Mouse (Mus musculus) liver, adult 2 months (tissue): Measurements from ENCODE around the gene Jak3.

Experiments used
- CTCF ChIP-seq: fragments of 200-500 bp; IDR thresholded peaks from 2 replicates; pipeline ENCODE4 v1.5.1; 2011; ENCODE audit warnings: low read depth, low read length, control low read depth
- POLR2A ChIP-seq: fragments of 200-500 bp; IDR thresholded peaks from 2 replicates; pipeline ENCODE4 v1.6.1; 2011; ENCODE audit warnings: low read length, control low read depth; ENCODE audit not compliant: insufficient read depth; ENCODE audit errors: extremely low read depth

DNA sequence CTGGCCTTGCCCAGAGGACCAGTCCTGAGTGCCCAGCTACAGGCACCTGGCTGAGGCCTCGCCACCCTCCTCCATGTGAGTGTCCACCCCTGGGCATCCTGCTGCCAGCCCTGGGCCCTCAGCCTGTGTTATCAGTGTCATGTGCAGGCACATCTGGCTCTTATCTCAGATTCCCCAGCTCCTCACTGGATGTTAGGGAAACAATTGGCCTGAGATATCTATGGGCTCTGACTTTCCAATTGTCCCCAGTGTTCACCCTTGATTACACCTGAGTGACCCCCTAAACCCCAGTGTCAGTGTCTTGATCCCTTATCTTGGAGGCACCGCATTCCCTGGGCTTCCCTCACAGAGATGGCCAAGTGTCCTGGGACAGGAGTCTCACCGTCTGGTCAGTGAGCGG, 36.8 kb upstream of the Jak3 start:
- TF ChIP-seq CTCF = no peak
- no peak for TF ChIP-seq POLR2A
